Mouse (Mus musculus) kidney, adult 2 months (tissue): ENCODE results near the gene Arl13b. TPM values are rescaled to one million over a fixed set of nuclear protein-coding genes. Genes with fewer than 3 reads are reported as not detected.

Source experiments
- DNase-seq: peaks from one replicate; pipeline ENCODE4 v3.0.0; 2021
- H3K27ac ChIP-seq: fragments of 200-500 bp; 2 replicates; pipeline ENCODE4 v1.5.1; 2012; ENCODE audit warnings: low read depth, low read length, control low read depth, inconsistent platforms; ENCODE audit not compliant: insufficient read depth
- H3K27me3 ChIP-seq: fragments of 200-500 bp; replicated peaks from 2 replicates; pipeline ENCODE4 v1.6.1; 2012; ENCODE audit warnings: mild to moderate bottlenecking, moderate library complexity, low read length, inconsistent platforms; ENCODE audit not compliant: control insufficient read depth, insufficient read depth
- H3K36me3 ChIP-seq: fragments of 200-500 bp; 2 replicates; pipeline ENCODE4 v1.6.1; 2012; ENCODE audit warnings: mild to moderate bottlenecking, moderate library complexity, low read length, inconsistent platforms; ENCODE audit not compliant: control insufficient read depth, insufficient read depth
- H3K4me1 ChIP-seq: fragments of 200-500 bp; 2 replicates; pipeline ENCODE4 v1.6.1; 2011; ENCODE audit warnings: low read length; ENCODE audit not compliant: control insufficient read depth, insufficient read depth
- H3K4me3 ChIP-seq: fragments of 200-500 bp; 2 replicates; pipeline ENCODE4 v1.5.1; 2011; ENCODE audit warnings: mild to moderate bottlenecking, low read depth, low read length, control low read depth; ENCODE audit not compliant: insufficient read depth
- CTCF ChIP-seq: fragments of 200-500 bp; conservative IDR thresholded peaks from 2 replicates; pipeline ENCODE4 v1.5.1; 2011; ENCODE audit warnings: low read depth, mild to moderate bottlenecking, control low read depth, low read length, moderate library complexity, mixed read lengths; ENCODE audit not compliant: insufficient read depth, insufficient read length
- POLR2A ChIP-seq: fragments of 200-500 bp; IDR thresholded peaks from one replicate; pipeline ENCODE4 v1.6.1; 2011; ENCODE audit warnings: low read depth, low read length, control low read depth
- WGBS: fragments of 180-500 bp; shearing (Covaris S2); methylation state at CpG from one replicate; pipeline ENCODE4 v1.1.7; 2018; 5-methylcytosine and 5-hydroxymethylcytosine counted together
- polyA plus RNA-seq: library from polyadenylated mRNA; depleted of rRNA; stranded (reverse); fragments of >200 nt; gene quantifications from 2 replicates; pipeline ENCODE4 v1.2.3, GENCODE M21; 2012

The Arl13b gene
- polyA plus RNA-seq, 1 experiment: 2.5 TPM

DNA sequence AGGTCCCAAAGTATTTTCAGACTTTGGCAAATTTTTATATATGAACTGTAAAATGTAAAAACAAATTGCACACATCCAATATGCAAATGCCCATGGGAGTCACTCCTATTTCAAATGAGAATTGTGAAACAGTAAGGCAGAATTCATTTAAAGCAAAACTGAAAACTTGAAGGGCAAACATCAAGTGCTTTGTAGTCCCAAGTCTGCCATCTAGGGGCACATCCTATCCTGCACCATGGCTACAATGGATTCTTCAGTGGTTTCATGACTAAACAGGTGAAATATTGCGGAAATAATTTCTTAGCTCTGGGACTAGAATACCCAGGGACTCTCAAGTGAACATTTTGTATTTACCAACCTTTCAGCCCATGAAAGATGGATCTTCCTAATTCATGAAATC is 11.2 kb upstream of the Arl13b start:
- 83% methylated on average over 1 of the region's 1 CpGs for WGBS
- Histone ChIP-seq H3K4me3 (no peak overlapping the region), H3K4me1 (no peaks in the 10 kb centered on the region; the same call in 1 of the 2 replicates), H3K36me3 (no peaks in the 10 kb centered on the region), H3K27me3 (no peaks in the 10 kb centered on the region), H3K27ac (no peak overlapping the region)
- TF ChIP-seq POLR2A (no peak), CTCF (peak; percentile 22; the same call in 1 of the 2 replicates)
- DNase-seq: peak; percentile 23

DNA sequence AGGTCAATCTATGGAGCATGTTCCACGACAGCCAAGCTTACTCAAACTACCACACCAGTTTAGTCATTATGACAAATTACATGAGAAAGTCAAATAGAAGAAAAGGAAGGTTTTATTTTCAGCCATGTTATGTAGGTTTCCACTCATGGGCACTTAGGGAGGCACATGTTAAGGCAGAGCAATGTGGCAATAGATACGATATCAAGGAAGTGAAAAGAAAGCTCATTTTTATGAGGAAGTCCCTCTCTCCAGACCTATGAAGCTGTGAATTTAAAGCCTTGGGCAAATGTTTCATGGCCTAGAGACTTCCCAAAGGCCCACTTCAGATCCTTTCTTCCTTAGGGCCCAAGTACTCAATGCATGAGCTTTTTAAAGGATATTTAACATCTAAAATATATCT is 10.7 kb upstream of the Arl13b start:
- WGBS: 88% methylated on average over 2 of the region's 2 CpGs
- DNase-seq: no peak
- H3K36me3 ChIP-seq: no peaks in the 10 kb centered on the region
- no peak overlapping the region for H3K27ac ChIP-seq
- TF ChIP-seq CTCF (no peak), POLR2A (no peak)
- no peaks in the 10 kb centered on the region for H3K27me3 ChIP-seq
- no peak overlapping the region for H3K4me3 ChIP-seq
- H3K4me1 ChIP-seq: no peaks in the 10 kb centered on the region; the same call in 1 of the 2 replicates

DNA sequence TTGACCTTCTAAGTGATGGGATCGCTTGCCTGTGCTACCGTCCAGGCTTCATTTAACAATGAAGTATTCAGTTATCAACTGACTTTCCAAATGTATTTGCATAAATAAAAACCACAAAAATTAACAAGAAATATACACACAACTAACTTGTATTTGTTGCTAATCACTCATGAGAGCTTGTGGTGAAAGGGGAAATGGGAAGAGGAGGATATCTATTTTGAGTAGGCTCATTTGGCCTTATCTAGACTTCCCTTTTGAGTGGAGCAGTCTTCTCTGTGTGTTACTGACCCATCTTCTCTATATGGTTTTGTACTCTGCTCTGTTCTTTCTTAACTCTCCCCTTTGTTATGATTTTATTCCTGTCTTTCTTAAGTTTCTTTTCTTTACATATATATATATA is 9.4 kb upstream of the Arl13b start:
- DNase-seq: no peak
- H3K27me3 ChIP-seq: no peaks in the 10 kb centered on the region
- TF ChIP-seq CTCF (no peak), POLR2A (no peak)
- no peaks in the 10 kb centered on the region for H3K36me3 ChIP-seq
- WGBS: 88% methylated on average over 2 of the region's 2 CpGs
- no peak overlapping the region for H3K4me3 ChIP-seq
- H3K27ac ChIP-seq: no peak overlapping the region
- no peaks in the 10 kb centered on the region; the same call in 1 of the 2 replicates for H3K4me1 ChIP-seq

DNA sequence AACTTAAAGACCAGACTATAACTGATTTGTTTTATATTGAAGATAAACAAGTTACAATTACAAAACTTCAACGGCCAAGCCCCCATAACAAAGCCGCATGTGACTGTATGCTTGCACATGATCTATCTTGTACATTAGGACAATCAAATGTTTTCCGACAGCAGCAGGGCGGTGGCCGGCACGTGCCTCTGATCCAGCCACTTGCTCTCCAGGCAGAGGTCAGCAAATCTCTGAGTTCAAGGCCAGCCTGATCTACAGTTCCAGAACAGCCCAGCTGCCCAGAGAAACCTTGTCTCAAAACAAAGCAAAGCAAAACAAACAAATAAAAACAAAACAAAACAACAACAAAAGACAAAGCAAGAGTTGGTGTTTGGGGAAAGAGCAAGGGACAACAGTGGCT is 8.5 kb upstream of the Arl13b start:
- no peak overlapping the region for H3K27ac ChIP-seq
- no peaks in the 10 kb centered on the region for H3K27me3 ChIP-seq
- no peak for DNase-seq
- H3K4me3 ChIP-seq: peak overlapping the region; percentile 22; the same call in 1 of the 2 replicates
- TF ChIP-seq CTCF (no peak), POLR2A (no peak)
- no peaks in the 10 kb centered on the region for H3K36me3 ChIP-seq
- 66% methylated on average over 6 of the region's 6 CpGs for WGBS
- no peaks in the 10 kb centered on the region; the same call in 1 of the 2 replicates for H3K4me1 ChIP-seq

DNA sequence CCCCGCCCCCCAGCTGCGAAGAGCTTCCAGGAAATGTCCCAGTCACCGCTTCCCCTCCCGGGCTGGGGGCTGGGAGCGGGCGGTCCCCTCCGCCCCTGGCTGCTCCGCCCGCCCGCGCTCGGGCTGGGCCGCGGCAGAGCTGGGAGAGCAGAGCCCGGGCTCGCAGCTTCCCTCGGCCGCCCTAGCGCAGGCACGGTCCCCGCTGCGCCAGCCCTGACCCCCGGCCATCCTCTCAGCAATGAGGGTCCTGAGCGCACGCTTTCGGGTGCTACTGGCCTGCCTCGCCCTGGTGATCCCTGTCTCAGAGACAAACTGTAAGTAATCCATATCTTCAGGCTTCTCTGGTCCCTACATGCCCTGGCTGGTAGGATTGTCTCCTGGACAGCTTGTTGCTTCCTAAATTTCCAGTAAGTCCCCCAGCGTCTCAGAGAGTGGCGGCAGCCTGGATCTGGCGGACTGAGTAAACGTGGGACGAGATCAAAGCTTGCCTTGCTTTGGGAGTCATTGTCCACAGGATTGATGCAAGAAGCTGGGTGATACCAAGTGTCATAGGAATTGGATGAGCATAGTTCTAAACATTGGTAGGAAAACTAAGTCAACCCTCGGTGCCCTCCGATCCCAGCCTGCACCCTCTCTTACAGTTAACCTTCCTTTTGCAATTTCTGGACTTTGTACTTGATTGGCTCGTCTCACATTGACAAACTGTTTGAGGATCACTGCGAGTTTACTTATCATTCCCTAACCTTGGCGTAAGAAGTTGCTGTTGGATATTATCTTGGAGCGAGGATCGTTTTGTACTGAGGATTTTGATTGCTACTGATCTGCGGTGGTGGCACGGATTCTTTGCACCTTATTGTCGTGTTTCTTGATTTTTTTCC is 7.6 kb upstream of the Arl13b start, which contains the start of gene Pros1:
TSS of gene Pros1 (plus strand) at position 117 of the 878 bp plus-strand sequence.
- no peaks in the 10 kb centered on the region for H3K36me3 ChIP-seq
- no peaks in the 10 kb centered on the region; the same call in 1 of the 2 replicates for H3K4me1 ChIP-seq
- H3K27me3 ChIP-seq: no peaks in the 10 kb centered on the region
- TF ChIP-seq CTCF: no peak
- no peak for TF ChIP-seq POLR2A
- 5% methylated on average over 42 of the region's 42 CpGs for WGBS
- peak within 1 kb of the TSS; percentile 91 for H3K4me3 ChIP-seq
- DNase-seq: peak; percentile 74
- peak within 1 kb of the TSS; percentile 85 for H3K27ac ChIP-seq

DNA sequence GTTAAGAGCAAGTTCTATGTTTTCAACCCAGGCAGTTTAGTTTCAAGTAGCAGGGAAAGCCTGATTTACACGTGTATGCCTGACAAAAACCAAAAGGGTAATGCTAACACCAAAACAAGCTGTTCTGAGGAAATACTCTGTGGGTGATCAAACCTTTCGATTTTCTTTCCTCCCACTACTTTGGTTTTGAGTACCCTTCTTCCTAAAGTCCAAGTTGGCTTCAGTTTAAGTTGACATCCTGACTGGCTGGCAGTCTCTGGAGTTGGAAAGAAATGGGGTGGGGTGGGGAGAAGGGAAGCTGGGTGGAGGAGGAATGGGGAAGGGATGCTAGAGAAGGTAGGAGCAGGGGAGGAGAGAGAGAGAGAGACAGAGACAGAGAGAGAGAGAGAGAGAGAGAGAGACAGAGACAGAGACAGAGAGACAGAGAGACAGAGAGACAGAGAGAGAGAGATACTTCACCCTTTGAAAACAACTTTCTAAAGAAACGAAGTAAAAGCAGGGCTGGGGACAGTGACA is 6.8 kb upstream of the Arl13b start:
- Histone ChIP-seq H3K4me1 (no peaks in the 10 kb centered on the region; the same call in 1 of the 2 replicates), H3K27ac (0 out of 2 replicates have a peak overlapping the region, but pooled peaks have one; percentile 36), H3K36me3 (no peaks in the 10 kb centered on the region), H3K27me3 (no peaks in the 10 kb centered on the region), H3K4me3 (peak overlapping the region; percentile 91)
- no peak for TF ChIP-seq POLR2A
- no peak for TF ChIP-seq CTCF
- DNase-seq: no peak
- WGBS: 21% methylated on average over 3 of the region's 3 CpGs

DNA sequence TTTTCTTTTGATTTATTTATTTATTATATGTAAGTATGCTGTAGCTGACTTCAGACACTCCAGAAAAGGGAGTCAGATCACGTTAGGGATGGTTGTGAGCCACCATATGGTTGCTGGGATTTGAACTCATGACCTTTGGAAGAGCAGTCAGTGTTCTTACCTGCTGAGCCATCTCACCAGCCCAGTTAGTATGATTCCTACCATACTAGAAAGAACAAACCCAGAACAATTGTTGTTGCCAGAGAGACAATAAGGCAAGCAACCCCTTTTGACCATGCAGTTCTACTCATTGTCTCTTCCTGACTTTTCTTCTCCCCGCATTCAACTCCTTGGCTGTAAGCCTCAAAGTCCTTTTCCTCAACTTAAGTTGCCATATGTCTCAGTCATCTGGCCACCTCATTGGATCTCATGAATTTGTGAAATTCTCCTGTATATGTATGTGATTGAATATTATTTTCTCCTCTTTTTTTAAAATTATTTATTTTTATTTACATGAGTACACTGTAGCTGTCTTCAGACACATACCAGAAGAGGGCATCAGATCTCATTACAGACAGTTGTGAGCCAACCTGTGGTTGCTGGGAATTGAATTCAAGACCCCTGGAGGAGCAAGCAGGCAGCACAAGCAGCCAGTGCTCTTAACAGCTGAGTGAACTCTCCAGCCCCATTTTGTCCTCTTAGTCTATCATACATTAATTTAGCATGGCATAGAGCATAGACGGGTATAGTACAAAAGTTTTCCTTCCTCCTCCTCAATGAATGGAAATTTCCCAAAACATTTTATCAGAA is 5.8 kb upstream of the Arl13b start:
- H3K36me3 ChIP-seq: no peaks in the 10 kb centered on the region
- no peak overlapping the region for H3K27ac ChIP-seq
- 90% methylated on average over 3 of the region's 3 CpGs for WGBS
- no peaks in the 10 kb centered on the region; the same call in 1 of the 2 replicates for H3K4me1 ChIP-seq
- H3K27me3 ChIP-seq: no peaks in the 10 kb centered on the region
- no peak overlapping the region for H3K4me3 ChIP-seq
- no peak for DNase-seq
- TF ChIP-seq POLR2A (no peak), CTCF (no peak)
